Mouse (Mus musculus) adipose tissue, adult 10 weeks (tissue): Measurements from ENCODE around the gene Bcan. TPM values are rescaled to one million over a fixed set of nuclear protein-coding genes. Genes with fewer than 3 reads are reported as not detected.

Source experiments
- polyA plus RNA-seq: library from polyadenylated mRNA; stranded (reverse); fragments of 350-450 nt; fragmentation: Illumina TruSeq; extraction: RNeasy Lipid Tissue Mini Kit (QIAGEN cat#74804); gene quantifications from one replicate; pipeline ENCODE4 v1.2.3, GENCODE M21; 2014; ENCODE audit warnings: low read depth, low replicate concordance

Gene Bcan
- not detected for polyA plus RNA-seq

GRCm38 (mm10) chr3:88000181-88000580 lies at the start of gene Bcan:
Gene Bcan, minus strand, starts transcription at chr3:88000230.

GRCm38 (mm10) chr3:88042661-88043421 lies 42.8 kb upstream of the Bcan start, which contains the start of gene Gpatch4:
Gene Gpatch4, plus strand, starts transcription at chr3:88043108.

GRCm38 (mm10) chr3:88027434-88028186 lies 27.6 kb upstream of the Bcan start, which contains the start of gene Hapln2:
Gene Hapln2, minus strand, starts transcription at chr3:88027583.

DNA sequence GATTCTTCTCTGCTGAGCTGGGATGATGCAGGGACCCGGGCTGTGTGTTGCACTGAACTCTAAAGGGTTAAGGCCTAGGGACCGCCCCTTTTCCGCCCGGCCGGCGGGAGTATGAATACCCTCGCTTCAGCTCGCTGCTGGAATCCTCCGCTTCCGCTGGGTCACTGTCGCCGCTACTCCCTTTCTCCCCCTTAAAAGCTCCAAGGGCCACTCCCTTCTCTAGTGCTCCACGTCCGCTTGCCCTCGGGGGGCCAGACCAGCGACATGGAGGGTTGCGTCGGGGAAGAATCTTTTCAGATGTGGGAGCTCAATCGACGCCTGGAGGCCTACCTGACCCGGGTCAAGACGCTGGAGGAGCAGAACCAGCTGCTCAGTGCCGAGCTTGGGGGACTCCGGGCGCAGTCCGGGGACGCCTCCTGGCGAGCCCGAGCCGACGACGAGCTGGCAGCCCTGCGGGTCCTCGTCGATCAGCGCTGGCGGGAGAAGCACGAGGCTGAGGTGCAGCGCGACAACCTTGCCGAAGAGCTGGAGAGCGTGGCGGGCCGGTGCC lies 29.0 kb downstream of the Bcan start, which contains the start of gene Nes:
Gene Nes (plus strand): TSS at position 140 of the 550 bp plus-strand sequence.

DNA sequence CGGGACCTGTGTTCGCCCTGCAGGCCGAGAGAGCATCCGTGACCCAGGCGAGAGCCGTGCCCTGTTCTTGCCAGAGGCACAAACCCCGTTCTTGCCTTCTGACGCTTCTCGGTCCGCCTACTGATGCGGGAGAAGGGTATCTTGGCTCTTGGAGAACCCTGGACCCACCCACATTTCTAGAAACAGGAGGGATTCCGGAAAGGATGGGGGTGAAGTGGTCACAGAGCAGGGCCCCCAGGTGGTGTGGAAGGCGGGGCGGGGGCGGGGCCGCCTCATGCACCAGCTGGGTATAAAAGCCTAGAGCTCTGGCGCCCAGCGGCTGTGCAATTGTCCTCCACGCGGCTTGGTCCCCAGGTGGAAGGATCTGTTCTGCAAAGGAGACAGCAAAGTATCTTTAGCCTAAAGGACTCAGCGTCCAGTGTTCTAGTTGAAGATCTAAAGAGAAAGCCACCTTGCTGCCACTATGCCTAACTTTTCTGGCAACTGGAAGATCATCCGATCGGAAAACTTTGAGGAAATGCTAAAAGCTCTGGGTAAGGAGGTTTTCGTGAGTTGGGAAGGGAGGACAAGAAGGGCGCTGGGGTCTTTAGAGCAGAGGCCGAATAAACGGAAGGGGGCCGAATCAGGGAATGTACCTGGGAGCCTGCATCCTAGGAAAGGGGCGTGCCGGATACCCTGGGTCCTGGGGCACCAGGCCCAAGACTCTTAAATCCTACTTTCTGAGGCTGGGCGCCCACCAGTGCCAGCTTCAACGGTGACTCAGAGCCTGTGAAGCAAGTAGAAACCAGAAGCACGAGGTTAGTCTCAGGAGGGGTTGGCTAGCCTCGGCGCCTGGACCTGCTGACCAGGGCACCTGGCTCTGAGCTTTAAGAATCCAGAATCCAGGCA lies 51.4 kb downstream of the Bcan start, which contains the start of gene Crabp2:
Gene Crabp2 (plus strand): TSS at position 289 of the 888 bp plus-strand sequence.

Other genes starting within 250 kb of the Bcan start
- 1.3 TPM for gene Ntrk1, start 205.1 kb downstream of the Bcan start, polyA plus RNA-seq
- gene Insrr, start 203.3 kb downstream of the Bcan start, polyA plus RNA-seq: 2.8 TPM
- 39.1 TPM for gene Pear1, start 175.9 kb downstream of the Bcan start, polyA plus RNA-seq
- gene Sh2d2a, start 153.5 kb downstream of the Bcan start, polyA plus RNA-seq: 0.55 TPM
- gene Prcc, start 114.6 kb downstream of the Bcan start, polyA plus RNA-seq: 24.2 TPM
- gene Hdgf, start 93.9 kb downstream of the Bcan start, polyA plus RNA-seq: 132 TPM
- 115 TPM for gene Mrpl24, start 80.7 kb downstream of the Bcan start, polyA plus RNA-seq
- gene Isg20l2, start 69.9 kb downstream of the Bcan start, polyA plus RNA-seq: 15.9 TPM
- gene Rrnad1, start 69.5 kb downstream of the Bcan start, polyA plus RNA-seq: 19.1 TPM
- gene Crabp2, start 51.6 kb downstream of the Bcan start, polyA plus RNA-seq: 3.9 TPM
- 9.0 TPM for gene Nes, start 29.2 kb downstream of the Bcan start, polyA plus RNA-seq
- gene Hapln2, start 27.4 kb upstream of the Bcan start, polyA plus RNA-seq: not detected
- 11.0 TPM for gene Gpatch4, start 42.9 kb upstream of the Bcan start, polyA plus RNA-seq
- 105 TPM for gene Naxe, start 58.3 kb upstream of the Bcan start, polyA plus RNA-seq
- gene Ttc24, start 78.1 kb upstream of the Bcan start, polyA plus RNA-seq: 6.3 TPM
- 1.1 TPM for gene Iqgap3, start 81.7 kb upstream of the Bcan start, polyA plus RNA-seq
- gene Mef2d, start 142.1 kb upstream of the Bcan start, polyA plus RNA-seq: 35.4 TPM